Mouse (Mus musculus) kidney, postnatal 0 days (tissue): ENCODE data around the gene Abcc8. TPM values are rescaled to one million over a fixed set of nuclear protein-coding genes. Genes with fewer than 3 reads are reported as not detected.

Experiments used
- ATAC-seq: fragments of 200-750 bp; cut with Nextera tagmentation; replicated peaks from 2 replicates; pipeline ENCODE4 v1.8.0; 2017; ENCODE audit warnings: low read depth, moderate number of reproducible peaks, moderate TSS enrichment, moderate library complexity; ENCODE audit not compliant: low FRiP score
- DNase-seq: peaks from one replicate; pipeline ENCODE4 v3.0.0-alpha.2; 2016; ENCODE audit warnings: low spot score
- H3K27ac ChIP-seq: fragments of 300-500 bp; sonication (generic); 2 replicates; pipeline ENCODE4 v1.5.1; 2014; ENCODE audit warnings: mild to moderate bottlenecking
- H3K27me3 ChIP-seq: fragments of 300-500 bp; sonication (generic); 2 replicates; pipeline ENCODE4 v1.6.1; 2014; ENCODE audit warnings: low read length, mixed read lengths; ENCODE audit not compliant: insufficient read depth
- H3K36me3 ChIP-seq: fragments of 300-500 bp; sonication (generic); 2 replicates; pipeline ENCODE4 v1.6.1; 2014; ENCODE audit warnings: low read length, mixed read lengths; ENCODE audit not compliant: insufficient read depth
- H3K4me1 ChIP-seq: fragments of 300-500 bp; sonication (generic); replicated peaks from 2 replicates; pipeline ENCODE4 v1.6.1; 2014; ENCODE audit warnings: antibody characterized with exemption, low read length, mixed read lengths; ENCODE audit not compliant: insufficient read depth
- H3K4me2 ChIP-seq: fragments of 300-500 bp; sonication (generic); 2 replicates; pipeline ENCODE4 v1.6.1; 2014; ENCODE audit warnings: mild to moderate bottlenecking, low read length, moderate library complexity, mixed read lengths
- H3K4me3 ChIP-seq: fragments of 300-500 bp; sonication (generic); replicated peaks from 2 replicates; pipeline ENCODE4 v1.5.1; 2014; ENCODE audit warnings: low read depth, low read length
- H3K9ac ChIP-seq: fragments of 300-500 bp; sonication (generic); 2 replicates; pipeline ENCODE4 v1.6.1; 2014; ENCODE audit warnings: low read depth, low read length
- H3K9me3 ChIP-seq: fragments of 300-500 bp; sonication (generic); replicated peaks from 2 replicates; pipeline ENCODE4 v1.6.1; 2016; ENCODE audit warnings: low read length, inconsistent platforms, mixed read lengths
- CTCF ChIP-seq: IDR thresholded peaks from 2 replicates; pipeline ENCODE4 v1.5.1; 2016; ENCODE audit warnings: antibody characterized with exemption, low read depth, mild to moderate bottlenecking, moderate library complexity
- WGBS: fragments of 180-500 bp; shearing (Covaris S2); extraction: QIAGEN DNeasy Blood & Tissue Kit; methylation state at CpG from one replicate; pipeline ENCODE4 v1.1.7; 2014; 5-methylcytosine and 5-hydroxymethylcytosine counted together
- polyA plus RNA-seq: library from polyadenylated mRNA; unstranded; fragments of >200 nt; fragmentation: Nextera tagmentation; extraction: Ambion mirVana; gene quantifications from 2 replicates; pipeline ENCODE4 v1.2.1, GENCODE M21; 2015

The Abcc8 gene
- polyA plus RNA-seq, 1 experiment from 2014 or later, result 1.1 TPM

- DNase-seq, result peak; percentile 18
- ATAC-seq, result peak; percentile 47; the same call in 1 of the 2 replicates
- no peak overlapping the region for H3K27ac ChIP-seq
- H3K9me3 ChIP-seq, result no peaks in the 10 kb centered on the region
- no peak overlapping the region for H3K4me2 ChIP-seq
- WGBS, result 61% methylated on average over 16 of the region's 16 CpGs
- no peak for TF ChIP-seq CTCF
- H3K4me1 ChIP-seq, result no peaks in the 10 kb centered on the region
- peaks cover 33% of the 10 kb centered on the region for H3K36me3 ChIP-seq
- H3K27me3 ChIP-seq, result no peaks in the 10 kb centered on the region
- no peak overlapping the region for H3K4me3 ChIP-seq
- no peak overlapping the region for H3K9ac ChIP-seq
Measured at GRCm38 (mm10) chr7:46084839-46085513, 94.9 kb downstream of the Abcc8 start.

GRCm38 (mm10) chr7:46084024-46084423 is 95.8 kb downstream of the Abcc8 start:
- TF ChIP-seq CTCF, result no peak
- no peak for DNase-seq
- 83% methylated on average over 10 of the region's 10 CpGs for WGBS
- Histone ChIP-seq H3K27ac (no peak overlapping the region), H3K9ac (no peak overlapping the region), H3K27me3 (no peaks in the 10 kb centered on the region), H3K4me1 (no peaks in the 10 kb centered on the region), H3K36me3 (peaks cover 33% of the 10 kb centered on the region), H3K4me3 (no peak overlapping the region), H3K4me2 (no peak overlapping the region), H3K9me3 (no peaks in the 10 kb centered on the region)
- ATAC-seq, result no peak

GRCm38 (mm10) chr7:46077675-46078074 is 102.2 kb downstream of the Abcc8 start:
- no peak overlapping the region for H3K27ac ChIP-seq
- H3K4me1 ChIP-seq, result no peaks in the 10 kb centered on the region
- H3K4me3 ChIP-seq, result no peak overlapping the region
- no peaks in the 10 kb centered on the region for H3K9me3 ChIP-seq
- H3K27me3 ChIP-seq, result no peaks in the 10 kb centered on the region
- no peak overlapping the region for H3K9ac ChIP-seq
- peaks cover 48% of the 10 kb centered on the region for H3K36me3 ChIP-seq
- ATAC-seq (no peak), DNase-seq (no peak)
- H3K4me2 ChIP-seq, result no peak overlapping the region
- 88% methylated on average over 12 of the region's 12 CpGs for WGBS
- no peak for TF ChIP-seq CTCF

GRCm38 (mm10) chr7:46076844-46077243 is 103.0 kb downstream of the Abcc8 start:
- no peak overlapping the region for H3K9ac ChIP-seq
- no peaks in the 10 kb centered on the region for H3K4me1 ChIP-seq
- no peak for DNase-seq
- WGBS, result 84% methylated on average over 7 of the region's 7 CpGs
- no peaks in the 10 kb centered on the region for H3K27me3 ChIP-seq
- no peak for ATAC-seq
- no peak overlapping the region for H3K4me3 ChIP-seq
- H3K36me3 ChIP-seq, result peaks cover 48% of the 10 kb centered on the region
- no peak overlapping the region for H3K4me2 ChIP-seq
- H3K9me3 ChIP-seq, result no peaks in the 10 kb centered on the region
- TF ChIP-seq CTCF, result no peak
- no peak overlapping the region for H3K27ac ChIP-seq

GRCm38 (mm10) chr7:46068831-46069230 is 111.0 kb downstream of the Abcc8 start:
- Histone ChIP-seq H3K9ac (no peak overlapping the region), H3K4me3 (no peak overlapping the region), H3K36me3 (peaks cover 65% of the 10 kb centered on the region), H3K4me2 (no peak overlapping the region), H3K27ac (no peak overlapping the region), H3K4me1 (no peaks in the 10 kb centered on the region), H3K9me3 (no peaks in the 10 kb centered on the region), H3K27me3 (no peaks in the 10 kb centered on the region)
- 90% methylated on average over 8 of the region's 8 CpGs for WGBS
- ATAC-seq, result no peak
- DNase-seq, result no peak
- no peak for TF ChIP-seq CTCF

GRCm38 (mm10) chr7:46063296-46063695 is 116.5 kb downstream of the Abcc8 start:
- Histone ChIP-seq H3K4me2 (no peak overlapping the region), H3K27ac (no peak overlapping the region), H3K27me3 (no peaks in the 10 kb centered on the region), H3K9me3 (no peaks in the 10 kb centered on the region), H3K9ac (no peak overlapping the region), H3K4me3 (no peak overlapping the region), H3K36me3 (peaks cover 67% of the 10 kb centered on the region), H3K4me1 (no peaks in the 10 kb centered on the region)
- 95% methylated on average over 6 of the region's 6 CpGs for WGBS
- no peak for ATAC-seq
- DNase-seq, result no peak
- no peak for TF ChIP-seq CTCF

- no peak for TF ChIP-seq CTCF
- no peaks in the 10 kb centered on the region for H3K4me1 ChIP-seq
- H3K9me3 ChIP-seq, result no peaks in the 10 kb centered on the region
- H3K27ac ChIP-seq, result no peak overlapping the region
- peaks cover 66% of the 10 kb centered on the region for H3K36me3 ChIP-seq
- 96% methylated on average over 16 of the region's 16 CpGs for WGBS
- H3K27me3 ChIP-seq, result no peaks in the 10 kb centered on the region
- H3K4me3 ChIP-seq, result no peak overlapping the region
- ATAC-seq (no peak), DNase-seq (no peak)
- no peak overlapping the region for H3K9ac ChIP-seq
- H3K4me2 ChIP-seq, result no peak overlapping the region
Measured at GRCm38 (mm10) chr7:46061614-46062013, 118.2 kb downstream of the Abcc8 start.
